Mouse (Mus musculus): ENCODE measurements around the gene Epha10. TPM values are rescaled to one million over a fixed set of nuclear protein-coding genes. Genes with fewer than 3 reads are reported as not detected.

The Epha10 gene
- polyA plus RNA-seq (2015; fragmentation: Nextera tagmentation; extraction: Ambion mirVana) = 4.7 and 5.3 TPM in 2 replicates

GRCm38 (mm10) chr4:124880599-124880998 is at the start of gene Epha10:
Gene Epha10 (plus strand): TSS chr4:124880899.
- WGBS = 5% methylated on average over 11 of the region's 11 CpGs
- H3K9ac ChIP-seq = peak within 1 kb of the TSS; percentile 68

GRCm38 (mm10) chr4:124832796-124833195 is 47.9 kb upstream of the Epha10 start:
- H3K9me3 ChIP-seq = no peaks in the 10 kb centered on the region
- peaks cover 69% of the 10 kb centered on the region for H3K36me3 ChIP-seq
- no peak overlapping the region for H3K4me2 ChIP-seq
- H3K4me3 ChIP-seq = no peak overlapping the region
- no peak overlapping the region for H3K9ac ChIP-seq
- H3K4me1 ChIP-seq (replicated peaks) = no peaks in the 10 kb centered on the region
- no peak for ATAC-seq (ENCODE audit: low read depth)
- H3K27me3 ChIP-seq = no peaks in the 10 kb centered on the region
- WGBS = 96% methylated on average over 10 of the region's 10 CpGs
- H3K27ac ChIP-seq (replicated peaks) = no peak overlapping the region

More at GRCm38 (mm10) chr4:124880599-124880998, at the start of gene Epha10:
- 0 out of 2 replicates have a peak, but pooled peaks have one; percentile 11 for ATAC-seq (ENCODE audit: low read depth)
- H3K36me3 ChIP-seq = no peaks in the 10 kb centered on the region
- H3K4me2 ChIP-seq = peak within 1 kb of the TSS; percentile 64
- peak within 1 kb of the TSS; percentile 68 for H3K27ac ChIP-seq (replicated peaks)
- peaks cover 59% of the 10 kb centered on the region for H3K27me3 ChIP-seq
- peak within 1 kb of the TSS; percentile 50 for H3K4me3 ChIP-seq
- peaks cover 37% of the 10 kb centered on the region for H3K4me1 ChIP-seq (replicated peaks)
- H3K9me3 ChIP-seq = no peaks in the 10 kb centered on the region

DNA sequence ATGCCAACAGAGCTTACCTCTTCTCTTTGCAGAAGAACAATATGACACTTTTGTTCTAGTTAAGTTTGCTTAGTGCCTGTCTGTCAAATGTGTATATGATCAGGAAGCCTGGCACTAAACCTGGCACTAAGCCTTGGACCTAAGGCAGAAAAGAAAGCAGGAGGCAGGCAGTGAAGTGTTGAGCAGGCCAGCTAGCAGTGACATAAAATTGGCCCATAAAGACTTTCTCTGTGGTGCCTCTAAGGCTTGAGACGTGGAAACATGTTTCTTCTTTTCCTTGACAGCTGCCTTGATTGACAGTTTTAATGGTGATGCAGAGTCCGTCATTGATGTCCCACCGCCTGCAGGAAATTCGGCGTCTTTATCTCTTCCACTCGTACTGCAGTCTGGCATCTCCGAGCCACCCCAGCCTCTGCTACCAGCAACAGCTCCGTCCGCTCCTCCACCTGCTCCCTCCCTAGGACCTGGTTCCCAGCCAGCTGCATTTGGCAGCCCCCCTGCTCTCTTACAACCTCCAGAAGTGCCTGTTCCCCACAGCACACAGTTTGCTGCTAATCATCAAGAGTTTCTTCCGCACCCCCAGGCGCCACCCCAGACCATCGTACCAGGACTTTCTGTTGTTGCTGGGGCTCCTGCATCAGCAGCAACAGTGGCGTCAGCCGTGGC is 42.5 kb upstream of the Epha10 start:
- H3K9me3 ChIP-seq = no peaks in the 10 kb centered on the region
- H3K4me1 ChIP-seq (replicated peaks) = no peaks in the 10 kb centered on the region
- H3K36me3 ChIP-seq = peaks cover 74% of the 10 kb centered on the region
- no peak overlapping the region for H3K27ac ChIP-seq (replicated peaks)
- no peak overlapping the region for H3K9ac ChIP-seq
- H3K4me2 ChIP-seq = no peak overlapping the region
- no peak overlapping the region for H3K4me3 ChIP-seq
- WGBS = 90% methylated on average over 14 of the region's 14 CpGs
- ATAC-seq (ENCODE audit: low read depth) = no peak
- no peaks in the 10 kb centered on the region for H3K27me3 ChIP-seq

DNA sequence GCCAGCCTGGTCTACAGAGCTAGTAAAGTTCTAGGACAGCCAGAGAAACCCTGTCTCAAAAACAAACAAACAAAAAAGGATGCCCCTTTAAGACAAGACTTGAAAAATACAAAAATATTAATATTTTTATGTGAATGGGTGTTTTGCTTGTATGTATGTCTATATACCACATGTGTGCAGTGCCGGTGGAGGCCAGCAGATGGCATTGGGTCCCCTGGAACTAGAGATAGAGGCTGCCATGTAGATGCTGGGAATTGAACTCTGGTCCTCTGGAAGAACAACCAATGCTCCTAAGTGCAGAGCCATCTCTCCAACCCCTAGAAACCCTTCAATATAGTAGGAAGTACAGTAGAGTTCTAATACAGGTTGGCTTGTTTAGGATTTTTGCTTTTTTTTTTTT is 39.7 kb upstream of the Epha10 start:
- Histone ChIP-seq H3K9ac (no peak overlapping the region), H3K27me3 (no peaks in the 10 kb centered on the region), H3K9me3 (no peaks in the 10 kb centered on the region), H3K36me3 (peaks cover 60% of the 10 kb centered on the region), H3K27ac (replicated peaks) (no peak overlapping the region), H3K4me1 (replicated peaks) (no peaks in the 10 kb centered on the region), H3K4me2 (no peak overlapping the region), H3K4me3 (no peak overlapping the region)
- WGBS = 100% methylated on average over 1 of the region's 1 CpGs
- no peak for ATAC-seq (ENCODE audit: low read depth)

GRCm38 (mm10) chr4:124843493-124843892 is 37.2 kb upstream of the Epha10 start:
- 58% methylated on average over 11 of the region's 11 CpGs for WGBS
- Histone ChIP-seq H3K36me3 (peaks cover 52% of the 10 kb centered on the region), H3K4me1 (replicated peaks) (peaks cover 14% of the 10 kb centered on the region), H3K27ac (replicated peaks) (no peak overlapping the region), H3K4me3 (no peak overlapping the region), H3K9me3 (no peaks in the 10 kb centered on the region), H3K4me2 (no peak overlapping the region), H3K27me3 (no peaks in the 10 kb centered on the region), H3K9ac (no peak overlapping the region)
- ATAC-seq (ENCODE audit: low read depth) = 0 out of 2 replicates have a peak, but pooled peaks have one; percentile 19

DNA sequence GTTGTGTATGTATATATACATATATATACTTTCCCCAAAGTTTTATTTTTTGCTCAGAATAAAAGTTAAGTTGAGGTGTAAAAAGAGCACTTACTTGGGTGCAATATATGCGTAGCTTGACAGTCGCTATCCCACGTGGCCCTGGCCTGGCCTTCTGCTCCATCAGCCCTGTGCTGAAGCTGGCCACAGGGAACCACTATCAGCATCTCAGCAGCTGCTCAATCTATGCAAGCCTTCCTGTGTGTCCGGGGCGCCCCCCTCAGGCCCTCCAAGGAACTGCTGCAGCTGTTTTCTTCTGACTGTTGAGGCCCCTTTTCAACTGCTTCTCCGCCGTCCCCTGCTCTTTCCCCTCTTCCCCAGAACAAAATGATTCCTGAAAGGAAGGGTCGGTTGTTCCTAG is 33.1 kb upstream of the Epha10 start:
- H3K4me2 ChIP-seq = no peak overlapping the region
- no peak overlapping the region for H3K4me3 ChIP-seq
- WGBS = 4% methylated on average over 8 of the region's 8 CpGs
- 0 out of 2 replicates have a peak overlapping the region, but pooled peaks have one; percentile 17 for H3K9ac ChIP-seq
- H3K4me1 ChIP-seq (replicated peaks) = peaks cover 42% of the 10 kb centered on the region
- no peak for ATAC-seq (ENCODE audit: low read depth)
- H3K36me3 ChIP-seq = peaks cover 20% of the 10 kb centered on the region
- no peak overlapping the region; the same call in 1 of the 2 replicates for H3K27ac ChIP-seq (replicated peaks)
- no peaks in the 10 kb centered on the region for H3K27me3 ChIP-seq
- H3K9me3 ChIP-seq = no peaks in the 10 kb centered on the region

- peak overlapping the region; percentile 95 for H3K4me3 ChIP-seq
- H3K9ac ChIP-seq = peak overlapping the region; percentile 88
- peaks cover 28% of the 10 kb centered on the region for H3K36me3 ChIP-seq
- peak overlapping the region; percentile 86 for H3K4me2 ChIP-seq
- WGBS = 1% methylated on average over 24 of the region's 24 CpGs
- peaks cover 55% of the 10 kb centered on the region for H3K4me1 ChIP-seq (replicated peaks)
- no peaks in the 10 kb centered on the region for H3K27me3 ChIP-seq
- ATAC-seq (ENCODE audit: low read depth) = peak; percentile 60
- H3K9me3 ChIP-seq = no peaks in the 10 kb centered on the region
- peak overlapping the region; percentile 94 for H3K27ac ChIP-seq (replicated peaks)
Observed at GRCm38 (mm10) chr4:124849631-124850260, 31.0 kb upstream of the Epha10 start.

DNA sequence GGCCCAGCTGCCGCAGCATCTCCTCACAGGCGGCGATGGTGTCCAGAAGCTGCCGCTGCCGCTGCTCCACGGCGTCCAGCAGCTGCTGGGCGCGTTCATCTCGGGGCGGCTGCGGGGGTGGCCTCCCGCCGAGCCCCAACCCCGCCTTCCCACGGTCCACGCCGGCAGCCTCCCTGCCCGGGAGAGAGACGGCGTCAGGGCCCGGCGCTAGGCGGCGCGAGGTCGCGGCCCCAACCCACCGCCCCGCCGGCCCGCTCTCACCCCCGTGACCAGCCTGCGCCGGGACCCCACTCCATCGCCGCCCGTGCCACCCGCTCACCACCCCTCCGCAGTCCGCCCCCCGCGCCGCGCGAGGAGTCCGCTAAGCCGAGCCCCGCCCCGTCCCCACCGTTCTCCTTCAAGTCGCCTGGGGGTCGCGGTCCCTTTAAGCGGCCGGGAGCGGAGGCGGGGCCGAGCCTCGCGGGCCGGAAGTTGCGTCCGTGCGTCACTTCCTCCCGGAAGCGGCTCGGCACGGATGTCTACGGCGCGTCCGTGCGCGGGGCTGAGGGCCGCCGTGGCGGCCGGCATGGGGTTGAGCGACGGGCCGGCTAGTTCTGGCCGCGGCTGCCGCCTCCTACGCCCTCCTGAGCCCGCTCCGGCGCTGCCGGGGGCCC is 30.3 kb upstream of the Epha10 start, which contains the start of gene Yrdc:
Yrdc (plus strand) TSS at position 419 of the 653 bp plus-strand sequence.
- Histone ChIP-seq H3K9me3 (no peaks in the 10 kb centered on the region), H3K27me3 (no peaks in the 10 kb centered on the region), H3K36me3 (peaks cover 32% of the 10 kb centered on the region), H3K9ac (peak within 1 kb of the TSS; percentile 88), H3K27ac (replicated peaks) (peak within 1 kb of the TSS; percentile 94), H3K4me1 (replicated peaks) (peaks cover 55% of the 10 kb centered on the region), H3K4me2 (peak within 1 kb of the TSS; percentile 86), H3K4me3 (peak within 1 kb of the TSS; percentile 95)
- peak; percentile 94 for ATAC-seq (ENCODE audit: low read depth)
- WGBS = under 1% methylated on average over 64 of the region's 90 CpGs

DNA sequence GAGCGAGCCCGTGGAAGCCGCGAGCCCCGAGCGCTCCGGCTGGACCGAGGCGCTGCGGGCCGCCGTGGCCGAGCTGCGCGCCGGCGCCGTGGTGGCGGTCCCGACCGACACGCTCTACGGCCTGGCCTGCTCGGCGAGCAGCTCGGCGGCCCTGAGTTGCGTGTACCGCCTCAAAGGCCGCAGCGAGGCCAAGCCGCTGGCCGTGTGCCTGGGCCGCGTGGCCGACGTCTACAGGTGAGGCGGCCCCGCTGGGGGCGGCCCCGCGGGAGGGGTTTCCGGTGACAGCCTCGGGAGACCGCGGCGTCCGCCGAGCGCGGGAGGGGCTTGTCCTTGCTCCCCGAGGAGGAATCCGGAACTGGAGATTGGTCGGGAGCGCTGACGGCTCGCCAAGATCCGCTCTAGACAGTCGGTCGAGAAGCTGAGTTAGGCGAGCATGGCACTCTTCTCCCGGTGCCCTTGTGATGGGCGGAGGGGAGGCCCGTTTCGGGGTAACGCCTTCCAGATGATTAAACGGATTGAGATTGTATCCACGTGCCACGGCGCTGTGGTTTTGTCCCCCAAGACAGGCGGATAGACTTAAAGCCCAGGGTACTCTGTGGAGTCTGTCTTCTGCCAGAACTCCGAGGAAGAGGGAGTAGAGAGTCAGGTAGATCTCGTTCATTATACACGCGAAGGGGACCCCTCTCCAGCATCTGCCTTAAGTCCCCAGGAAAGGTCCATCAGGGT is 29.6 kb upstream of the Epha10 start, which contains the start of gene 1110065P20Rik:
1110065P20Rik (minus strand) TSS at position 264 of the 726 bp plus-strand sequence.
- H3K27me3 ChIP-seq = no peaks in the 10 kb centered on the region
- WGBS = under 1% methylated on average over 75 of the region's 75 CpGs
- peak within 1 kb of the TSS; percentile 86 for H3K4me2 ChIP-seq
- peaks cover 55% of the 10 kb centered on the region for H3K4me1 ChIP-seq (replicated peaks)
- peak within 1 kb of the TSS; percentile 94 for H3K27ac ChIP-seq (replicated peaks)
- ATAC-seq (ENCODE audit: low read depth) = peak; percentile 38
- peaks cover 39% of the 10 kb centered on the region for H3K36me3 ChIP-seq
- peak within 1 kb of the TSS; percentile 88 for H3K9ac ChIP-seq
- H3K9me3 ChIP-seq = no peaks in the 10 kb centered on the region
- H3K4me3 ChIP-seq = peak within 1 kb of the TSS; percentile 95

- H3K4me2 ChIP-seq = no peak overlapping the region
- no peak for ATAC-seq (ENCODE audit: low read depth)
- peaks cover 45% of the 10 kb centered on the region for H3K4me1 ChIP-seq (replicated peaks)
- no peak overlapping the region for H3K4me3 ChIP-seq
- no peak overlapping the region for H3K9ac ChIP-seq
- WGBS = 96% methylated on average over 8 of the region's 8 CpGs
- H3K36me3 ChIP-seq = peaks cover 67% of the 10 kb centered on the region
- no peaks in the 10 kb centered on the region for H3K9me3 ChIP-seq
- no peaks in the 10 kb centered on the region for H3K27me3 ChIP-seq
- no peak overlapping the region for H3K27ac ChIP-seq (replicated peaks)
Observed at GRCm38 (mm10) chr4:124856294-124856693, 24.4 kb upstream of the Epha10 start.

DNA sequence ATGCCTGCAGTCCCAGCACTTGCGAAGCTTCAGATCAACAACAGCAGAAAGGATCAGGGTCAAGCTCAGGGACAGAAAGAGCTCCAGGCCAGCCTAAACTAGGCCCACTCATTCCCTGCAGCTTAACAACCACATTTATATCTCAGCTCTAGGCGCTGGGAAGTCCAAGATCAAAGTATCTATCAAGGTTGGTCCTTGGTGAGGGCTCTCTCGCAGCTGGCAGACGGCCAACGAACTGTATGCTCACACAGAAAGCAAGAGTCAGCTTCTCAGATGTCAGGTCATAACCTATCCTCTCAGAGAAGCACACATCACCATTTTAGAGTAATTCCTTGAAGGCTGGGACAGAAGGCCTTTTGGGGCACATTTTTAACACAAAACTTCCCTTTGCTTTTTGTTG is 22.3 kb upstream of the Epha10 start:
- H3K9ac ChIP-seq = no peak overlapping the region
- H3K9me3 ChIP-seq = no peaks in the 10 kb centered on the region
- peaks cover 60% of the 10 kb centered on the region for H3K36me3 ChIP-seq
- H3K27ac ChIP-seq (replicated peaks) = no peak overlapping the region
- no peak overlapping the region for H3K4me3 ChIP-seq
- peaks cover 37% of the 10 kb centered on the region for H3K4me1 ChIP-seq (replicated peaks)
- ATAC-seq (ENCODE audit: low read depth) = no peak
- H3K27me3 ChIP-seq = no peaks in the 10 kb centered on the region
- no peak overlapping the region for H3K4me2 ChIP-seq
- WGBS = 86% methylated on average over 5 of the region's 5 CpGs
